Mouse (Mus musculus): ENCODE results near the gene Ndufs7. TPM values are rescaled to one million over a fixed set of nuclear protein-coding genes. Genes with fewer than 3 reads are reported as not detected.
"Not testable (repeated sequence)": the region's sequence is repeated elsewhere in the genome, so short reads cannot be mapped to it uniquely, and the experiment has no call there.

The Ndufs7 gene
- polyA plus RNA-seq, 1 experiment from 2014 or later: 31.2 TPM

GRCm38 (mm10) chr10:80226416-80227165 lies 22.3 kb upstream of the Ndufs7 start, which contains the start of gene Mum1:
TSS of gene Mum1 (plus strand) at chr10:80226434.
- Histone ChIP-seq H3K27ac (peak within 1 kb of the TSS; percentile 42), H3K79me2 (ENCODE audit: inconsistent target) (peaks cover 6% of the 10 kb centered on the region), H3K36me3 (ENCODE audit: inconsistent target) (peaks cover 17% of the 10 kb centered on the region; the same call in 1 of the 2 replicates), H3K4me3 (ENCODE audit: inconsistent target) (peak within 1 kb of the TSS; percentile 76)
- under 1% methylated on average over 70 of the region's 75 CpGs for WGBS (ENCODE audit: missing documents)

GRCm38 (mm10) chr10:80227166-80227539 lies 21.8 kb upstream of the Ndufs7 start:
- H3K79me2 ChIP-seq (ENCODE audit: inconsistent target): peaks cover 6% of the 10 kb centered on the region
- 9% methylated on average over 10 of the region's 10 CpGs for WGBS (ENCODE audit: missing documents)
- H3K4me3 ChIP-seq (ENCODE audit: inconsistent target): peak overlapping the region; percentile 76
- H3K36me3 ChIP-seq (ENCODE audit: inconsistent target): peaks cover 23% of the 10 kb centered on the region; the same call in 1 of the 2 replicates
- H3K27ac ChIP-seq: peak overlapping the region; percentile 29

- H3K4me3 ChIP-seq (ENCODE audit: inconsistent target): no peak overlapping the region
- H3K36me3 ChIP-seq (ENCODE audit: inconsistent target): peaks cover 32% of the 10 kb centered on the region; the same call in 1 of the 2 replicates
- peaks cover 6% of the 10 kb centered on the region for H3K79me2 ChIP-seq (ENCODE audit: inconsistent target)
- no peak overlapping the region for H3K27ac ChIP-seq
- 88% methylated on average over 14 of the region's 15 CpGs for whole genome bisulfite sequencing (ENCODE audit: missing documents)
Observed at GRCm38 (mm10) chr10:80227877-80228775, 20.8 kb upstream of the Ndufs7 start.

GRCm38 (mm10) chr10:80236145-80236825 lies 12.6 kb upstream of the Ndufs7 start:
- Histone ChIP-seq H3K36me3 (ENCODE audit: inconsistent target) (peaks cover 87% of the 10 kb centered on the region), H3K79me2 (ENCODE audit: inconsistent target) (no peaks in the 10 kb centered on the region; the same call in 1 of the 2 replicates), H3K4me3 (ENCODE audit: inconsistent target) (no peak overlapping the region), H3K27ac (no peak overlapping the region)
- 97% methylated on average over 13 of the region's 13 CpGs for WGBS (ENCODE audit: missing documents)

GRCm38 (mm10) chr10:80237020-80237419 lies 11.9 kb upstream of the Ndufs7 start:
- Histone ChIP-seq H3K36me3 (ENCODE audit: inconsistent target) (peaks cover 85% of the 10 kb centered on the region), H3K4me3 (ENCODE audit: inconsistent target) (no peak overlapping the region), H3K79me2 (ENCODE audit: inconsistent target) (no peaks in the 10 kb centered on the region; the same call in 1 of the 2 replicates), H3K27ac (no peak overlapping the region)
- WGBS (ENCODE audit: missing documents): 92% methylated on average over 4 of the region's 4 CpGs

- 97% methylated on average over 3 of the region's 3 CpGs for WGBS (ENCODE audit: missing documents)
- Histone ChIP-seq H3K4me3 (ENCODE audit: inconsistent target) (no peak overlapping the region), H3K36me3 (ENCODE audit: inconsistent target) (peaks cover 85% of the 10 kb centered on the region), H3K79me2 (ENCODE audit: inconsistent target) (no peaks in the 10 kb centered on the region; the same call in 1 of the 2 replicates), H3K27ac (no peak overlapping the region)
Observed at GRCm38 (mm10) chr10:80238306-80238705, 10.6 kb upstream of the Ndufs7 start.

- 94% methylated on average over 6 of the region's 6 CpGs for WGBS (ENCODE audit: missing documents)
- no peak overlapping the region for H3K27ac ChIP-seq
- H3K4me3 ChIP-seq (ENCODE audit: inconsistent target): no peak overlapping the region
- no peaks in the 10 kb centered on the region; the same call in 1 of the 2 replicates for H3K79me2 ChIP-seq (ENCODE audit: inconsistent target)
- peaks cover 84% of the 10 kb centered on the region for H3K36me3 ChIP-seq (ENCODE audit: inconsistent target)
Observed at GRCm38 (mm10) chr10:80239791-80240190, 9.1 kb upstream of the Ndufs7 start.

GRCm38 (mm10) chr10:80242088-80242487 lies 6.8 kb upstream of the Ndufs7 start:
- 94% methylated on average over 9 of the region's 9 CpGs for WGBS (ENCODE audit: missing documents)
- H3K79me2 ChIP-seq (ENCODE audit: inconsistent target): no peaks in the 10 kb centered on the region
- H3K36me3 ChIP-seq (ENCODE audit: inconsistent target): peaks cover 65% of the 10 kb centered on the region
- no peak overlapping the region for H3K27ac ChIP-seq
- no peak overlapping the region for H3K4me3 ChIP-seq (ENCODE audit: inconsistent target)

- Histone ChIP-seq H3K79me2 (ENCODE audit: inconsistent target) (no peaks in the 10 kb centered on the region), H3K36me3 (ENCODE audit: inconsistent target) (peaks cover 60% of the 10 kb centered on the region), H3K4me3 (ENCODE audit: inconsistent target) (no peak overlapping the region), H3K27ac (no peak overlapping the region)
- 100% methylated on average over 3 of the region's 3 CpGs for WGBS (ENCODE audit: missing documents)
Observed at GRCm38 (mm10) chr10:80242607-80243006, 6.3 kb upstream of the Ndufs7 start.

- 40% methylated on average over 3 of the region's 5 CpGs for WGBS (ENCODE audit: missing documents)
- no peak overlapping the region for H3K4me3 ChIP-seq (ENCODE audit: inconsistent target)
- H3K79me2 ChIP-seq (ENCODE audit: inconsistent target): peaks cover 6% of the 10 kb centered on the region
- peaks cover 40% of the 10 kb centered on the region; the same call in 1 of the 2 replicates for H3K36me3 ChIP-seq (ENCODE audit: inconsistent target)
- H3K27ac ChIP-seq: no peak overlapping the region
Observed at GRCm38 (mm10) chr10:80244791-80245399, 4.0 kb upstream of the Ndufs7 start.

GRCm38 (mm10) chr10:80245600-80245999 lies 3.3 kb upstream of the Ndufs7 start:
- Histone ChIP-seq H3K4me3 (ENCODE audit: inconsistent target) (no peak overlapping the region), H3K36me3 (ENCODE audit: inconsistent target) (peaks cover 33% of the 10 kb centered on the region; the same call in 1 of the 2 replicates), H3K79me2 (ENCODE audit: inconsistent target) (peaks cover 13% of the 10 kb centered on the region), H3K27ac (no peak overlapping the region)
- 2% methylated on average over 4 of the region's 4 CpGs for WGBS (ENCODE audit: missing documents)

- Histone ChIP-seq H3K27ac (no peak overlapping the region), H3K36me3 (ENCODE audit: inconsistent target) (peaks cover 14% of the 10 kb centered on the region; the same call in 1 of the 2 replicates), H3K79me2 (ENCODE audit: inconsistent target) (peaks cover 35% of the 10 kb centered on the region), H3K4me3 (ENCODE audit: inconsistent target) (no peak overlapping the region)
- WGBS (ENCODE audit: missing documents): 73% methylated on average over 6 of the region's 6 CpGs
Observed at GRCm38 (mm10) chr10:80247849-80248248, 1.1 kb upstream of the Ndufs7 start.

GRCm38 (mm10) chr10:80248437-80248836 lies 484 bp upstream of the Ndufs7 start:
- peak overlapping the region; percentile 99 for H3K4me3 ChIP-seq (ENCODE audit: inconsistent target)
- H3K36me3 ChIP-seq (ENCODE audit: inconsistent target): peaks cover 14% of the 10 kb centered on the region; the same call in 1 of the 2 replicates
- peaks cover 41% of the 10 kb centered on the region for H3K79me2 ChIP-seq (ENCODE audit: inconsistent target)
- not testable (repeated sequence) for H3K27ac ChIP-seq
- WGBS (ENCODE audit: missing documents): 0% methylated on average over 2 of the region's 3 CpGs

- peaks cover 42% of the 10 kb centered on the region for H3K79me2 ChIP-seq (ENCODE audit: inconsistent target)
- peaks cover 24% of the 10 kb centered on the region for H3K36me3 ChIP-seq (ENCODE audit: inconsistent target)
- H3K4me3 ChIP-seq (ENCODE audit: inconsistent target): peak overlapping the region; percentile 99
- peak overlapping the region; percentile 64; the same call in 1 of the 2 replicates for H3K27ac ChIP-seq
- 40% methylated on average over 2 of the region's 2 CpGs for WGBS (ENCODE audit: missing documents)
Observed at GRCm38 (mm10) chr10:80250059-80250458, 1.1 kb downstream of the Ndufs7 start.

Data from macrophage (primary cell).